Mouse (Mus musculus) cerebellum, adult 2 months (tissue): ENCODE data around the gene Gtf2h4. TPM values are rescaled to one million over a fixed set of nuclear protein-coding genes. Genes with fewer than 3 reads are reported as not detected.

Experiments
- DNase-seq, 2 experiments: peaks; one replicate each; pipeline ENCODE4 v3.0.0; 2021
- H3K27ac ChIP-seq: fragments of 200-500 bp; 2 replicates; pipeline ENCODE4 v1.5.1; 2012; ENCODE audit warnings: low read length, control low read depth, inconsistent platforms; ENCODE audit not compliant: insufficient read depth
- H3K27me3 ChIP-seq: fragments of 200-500 bp; 2 replicates; pipeline ENCODE4 v1.6.1; 2012; ENCODE audit warnings: inconsistent platforms, mild to moderate bottlenecking, low read length, moderate library complexity; ENCODE audit not compliant: control insufficient read depth, insufficient read depth
- H3K4me1 ChIP-seq: fragments of 200-500 bp; 2 replicates; pipeline ENCODE4 v1.6.1; 2011; ENCODE audit warnings: low read length; ENCODE audit not compliant: control insufficient read depth, insufficient read depth
- H3K4me3 ChIP-seq: fragments of 200-500 bp; replicated peaks from 2 replicates; pipeline ENCODE3; 2011; ENCODE audit warnings: mild to moderate bottlenecking, low read depth, low read length, control low read depth; ENCODE audit not compliant: insufficient read depth
- CTCF ChIP-seq: fragments of 200-500 bp; IDR thresholded peaks from 2 replicates; pipeline ENCODE4 v1.5.1; 2011; ENCODE audit warnings: low read depth, mild to moderate bottlenecking, control low read depth, low read length, moderate library complexity, borderline replicate concordance; ENCODE audit not compliant: insufficient read depth
- POLR2A ChIP-seq: fragments of 200-500 bp; IDR thresholded peaks from 2 replicates; pipeline ENCODE4 v1.6.1; 2011; ENCODE audit warnings: low read length, control low read depth, borderline replicate concordance; ENCODE audit not compliant: insufficient read depth
- WGBS: fragments of 180-500 bp; shearing (Covaris S2); methylation state at CpG from one replicate; pipeline ENCODE4 v1.1.7; 2018; 5-methylcytosine and 5-hydroxymethylcytosine counted together
- polyA plus RNA-seq: library from polyadenylated mRNA; depleted of rRNA; stranded (reverse); fragments of >200 nt; gene quantifications from 2 replicates; pipeline ENCODE4 v1.2.3, GENCODE M21; 2012

Gene Gtf2h4
- polyA plus RNA-seq, 1 experiment: 30.7 TPM

GRCm38 (mm10) chr17:35672527-35672926 is 1.0 kb downstream of the Gtf2h4 start:
- TF ChIP-seq POLR2A: no peak
- TF ChIP-seq CTCF: no peak
- H3K27me3 ChIP-seq: no peaks in the 10 kb centered on the region
- H3K4me1 ChIP-seq: no peaks in the 10 kb centered on the region
- no peak overlapping the region for H3K27ac ChIP-seq
- no peak overlapping the region for H3K4me3 ChIP-seq
- DNase-seq: no peak
- WGBS: 85% methylated on average over 6 of the region's 6 CpGs

DNA sequence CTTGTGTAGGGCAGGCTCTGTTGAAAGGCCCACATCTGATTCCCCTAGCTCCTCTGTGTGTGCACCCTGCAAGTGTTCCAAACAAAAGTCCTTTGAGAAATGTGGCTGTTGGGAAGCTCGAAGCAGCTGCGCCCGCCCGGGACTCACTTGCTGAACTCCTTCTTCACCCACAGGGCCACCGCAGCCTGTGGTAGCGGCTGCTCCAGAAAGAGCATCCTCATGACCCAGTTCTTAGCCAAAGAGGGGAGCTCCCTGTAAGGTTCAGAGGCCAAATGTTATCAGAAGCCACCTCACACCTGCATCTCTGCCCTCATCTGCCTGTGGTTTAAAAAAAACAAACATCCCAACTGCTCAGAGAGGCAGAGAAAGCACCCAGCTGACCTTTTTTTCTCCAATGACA is 1.7 kb downstream of the Gtf2h4 start:
- DNase-seq: no peak
- Histone ChIP-seq H3K4me3 (no peak overlapping the region), H3K4me1 (no peaks in the 10 kb centered on the region), H3K27me3 (no peaks in the 10 kb centered on the region), H3K27ac (no peak overlapping the region)
- WGBS: 84% methylated on average over 6 of the region's 6 CpGs
- TF ChIP-seq POLR2A (no peak), CTCF (no peak)

GRCm38 (mm10) chr17:35669731-35670130 is 3.8 kb downstream of the Gtf2h4 start:
- 93% methylated on average over 9 of the region's 9 CpGs for WGBS
- H3K4me1 ChIP-seq: peaks cover 6% of the 10 kb centered on the region; the same call in 1 of the 2 replicates
- no peak for DNase-seq
- H3K27me3 ChIP-seq: no peaks in the 10 kb centered on the region
- H3K27ac ChIP-seq: no peak overlapping the region
- H3K4me3 ChIP-seq: no peak overlapping the region
- TF ChIP-seq CTCF: no peak
- no peak for TF ChIP-seq POLR2A

- peaks cover 6% of the 10 kb centered on the region; the same call in 1 of the 2 replicates for H3K4me1 ChIP-seq
- peak within 1 kb of the TSS; percentile 78 for H3K4me3 ChIP-seq
- no peaks in the 10 kb centered on the region for H3K27me3 ChIP-seq
- DNase-seq: peak; percentile 97 to 98
- WGBS: under 1% methylated on average over 61 of the region's 61 CpGs
- peak within 1 kb of the TSS; percentile 53 for H3K27ac ChIP-seq
- TF ChIP-seq POLR2A (peak; percentile 95), CTCF (no peak)
Measured at GRCm38 (mm10) chr17:35667334-35668065, 6.0 kb downstream of the Gtf2h4 start, which contains the start of gene Vars2. Gene Vars2, minus strand, starts transcription at chr17:35667592.

- no peak for TF ChIP-seq POLR2A
- no peak for DNase-seq
- Histone ChIP-seq H3K4me3 (peak overlapping the region; percentile 78), H3K27ac (peak overlapping the region; percentile 14), H3K4me1 (peaks cover 6% of the 10 kb centered on the region; the same call in 1 of the 2 replicates), H3K27me3 (no peaks in the 10 kb centered on the region)
- WGBS: 3% methylated on average over 13 of the region's 13 CpGs
Measured at GRCm38 (mm10) chr17:35666851-35667256, 6.7 kb downstream of the Gtf2h4 start.

- no peak for DNase-seq
- WGBS: 75% methylated on average over 17 of the region's 17 CpGs
- H3K27ac ChIP-seq: no peak overlapping the region
Measured at GRCm38 (mm10) chr17:35665957-35666515, 7.5 kb downstream of the Gtf2h4 start.

DNA sequence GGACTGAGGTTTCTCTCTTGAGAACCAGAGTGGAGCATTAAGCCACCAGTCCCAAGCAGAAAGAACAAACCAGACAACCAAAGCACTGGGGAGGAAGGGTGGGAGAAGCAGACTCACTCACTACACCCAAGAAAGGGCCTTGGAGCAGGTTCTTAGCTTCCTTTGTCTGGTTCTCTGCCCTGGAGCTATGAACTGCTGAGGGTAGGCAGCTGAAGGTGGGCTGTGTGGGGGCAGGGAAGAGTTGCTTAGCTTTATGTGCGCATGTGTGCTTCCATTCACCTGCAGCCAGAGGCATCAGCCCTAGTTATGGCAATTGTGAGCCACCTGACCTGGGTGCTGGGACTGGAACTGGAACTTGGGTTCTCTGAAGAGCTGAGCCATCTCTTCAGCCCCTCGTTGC is 20.5 kb downstream of the Gtf2h4 start:
- H3K27ac ChIP-seq: no peak overlapping the region
- no peak for DNase-seq
- no peaks in the 10 kb centered on the region; the same call in 1 of the 2 replicates for H3K4me1 ChIP-seq
- no peak overlapping the region for H3K4me3 ChIP-seq
- TF ChIP-seq POLR2A: no peak
- no peak for TF ChIP-seq CTCF
- H3K27me3 ChIP-seq: no peaks in the 10 kb centered on the region
- 68% methylated on average over 2 of the region's 2 CpGs for WGBS

More at GRCm38 (mm10) chr17:35665957-35666515, 7.5 kb downstream of the Gtf2h4 start:
- peak; percentile 52 for TF ChIP-seq CTCF
- no peak for TF ChIP-seq POLR2A
- Histone ChIP-seq H3K4me3 (no peak overlapping the region), H3K27me3 (no peaks in the 10 kb centered on the region), H3K4me1 (peaks cover 6% of the 10 kb centered on the region; the same call in 1 of the 2 replicates)

DNA sequence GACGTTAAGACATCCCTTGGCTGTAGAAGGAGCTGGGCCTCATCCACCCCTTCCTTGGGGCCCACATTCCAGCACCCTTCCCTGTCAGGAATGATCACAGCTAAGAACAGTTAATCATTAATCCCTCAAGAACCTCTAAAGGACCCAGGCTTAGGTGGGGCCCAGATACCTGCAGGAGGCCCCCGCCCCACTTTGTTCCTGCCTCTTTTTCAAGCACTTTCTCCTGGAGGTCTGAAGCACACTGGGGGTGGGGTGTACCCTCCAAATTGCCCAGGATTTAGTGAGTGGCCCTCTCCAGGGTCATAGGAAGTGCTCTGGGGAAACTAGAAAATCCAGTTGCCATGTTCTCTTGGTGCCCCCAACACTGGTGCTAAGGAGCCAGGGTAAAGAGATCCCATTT is 24.1 kb downstream of the Gtf2h4 start:
- no peaks in the 10 kb centered on the region; the same call in 1 of the 2 replicates for H3K4me1 ChIP-seq
- no peak for DNase-seq
- TF ChIP-seq CTCF: no peak
- TF ChIP-seq POLR2A: no peak
- H3K27ac ChIP-seq: no peak overlapping the region
- 75% methylated on average over 2 of the region's 2 CpGs for WGBS
- no peak overlapping the region for H3K4me3 ChIP-seq
- H3K27me3 ChIP-seq: no peaks in the 10 kb centered on the region
